Mouse (Mus musculus): ENCODE measurements around the gene Olfr869. TPM values are rescaled to one million over a fixed set of nuclear protein-coding genes. Genes with fewer than 3 reads are reported as not detected.

Gene Olfr869
- not detected for total RNA-seq (2021)
- long read RNA-seq, experiment 1 = 0 reads
- long read RNA-seq, experiment 2 = 0 reads

- DNase-seq (ENCODE audit: low spot score in 2 of 2) = no peak
These were observed at the start of gene Olfr869 for GRCm38 (mm10) chr9:20128709-20129108. Gene Olfr869, plus strand, starts transcription at chr9:20129009.

GRCm38 (mm10) chr9:20098326-20098725 lies 30.5 kb upstream of the Olfr869 start, which contains the start of gene Olfr868:
Gene Olfr868, plus strand, starts transcription at chr9:20098626.
- DNase-seq (ENCODE audit: low spot score in 2 of 2) = no peak

GRCm38 (mm10) chr9:20149706-20150105 lies 20.9 kb downstream of the Olfr869 start:
- DNase-seq (ENCODE audit: low spot score in 2 of 2) = no peak

- no peak for DNase-seq (ENCODE audit: low spot score in 2 of 2)
These were observed 45.1 kb downstream of the Olfr869 start, which contains the start of gene Olfr870 for GRCm38 (mm10) chr9:20173957-20174356. Gene Olfr870, minus strand, starts transcription at chr9:20174057.

GRCm38 (mm10) chr9:20179463-20179862 lies 50.7 kb downstream of the Olfr869 start:
- DNase-seq (ENCODE audit: low spot score in 2 of 2) = no peak

Other genes with a start within 250 kb of the Olfr869 start
- not detected for gene Olfr862, start 241.0 kb upstream of the Olfr869 start, total RNA-seq (2021)
- gene Olfr77, start 212.1 kb upstream of the Olfr869 start, total RNA-seq (2021) = not detected
- gene Olfr866, start 101.0 kb upstream of the Olfr869 start, total RNA-seq (2021) = not detected
- gene Olfr867, start 71.4 kb upstream of the Olfr869 start, total RNA-seq (2021) = not detected
- gene Olfr868, start 30.4 kb upstream of the Olfr869 start, total RNA-seq (2021) = not detected
- gene Olfr870, start 45.0 kb downstream of the Olfr869 start, total RNA-seq (2021) = not detected
- not detected for gene Olfr871, start 83.2 kb downstream of the Olfr869 start, total RNA-seq (2021)
- gene Olfr872, start 108.1 kb downstream of the Olfr869 start, total RNA-seq (2021) = not detected
- not detected for gene Olfr39, start 153.3 kb downstream of the Olfr869 start, total RNA-seq (2021)
- gene Olfr873, start 169.5 kb downstream of the Olfr869 start, total RNA-seq (2021) = not detected
- gene Olfr18, start 207.1 kb downstream of the Olfr869 start, total RNA-seq (2021) = under 1 TPM in 1 of 2 experiments, not detected in 1; 0.27 TPM

Data from gastrocnemius, postnatal 4 days (tissue).